Mouse (Mus musculus): ENCODE results near the gene Pimreg. TPM values are rescaled to one million over a fixed set of nuclear protein-coding genes. Genes with fewer than 3 reads are reported as not detected.
A peak's percentile ranks its signal among the peaks of the same experiment; 100 is the strongest.

Gene Pimreg
- polyA plus RNA-seq, 1 experiment = 156 TPM

- Histone ChIP-seq H3K4me3 (ENCODE audit: insufficient read depth, poor library complexity, severe bottlenecking) (peak overlapping the region; percentile 80), H3ac (ENCODE audit: control insufficient read depth, insufficient read length, low read depth) (peak overlapping the region; percentile 96), H3K27me3 (ENCODE audit: control insufficient read depth, insufficient read depth, insufficient read length) (no peaks in the 10 kb centered on the region), H3K79me2 (ENCODE audit: control insufficient read depth, insufficient read depth) (peaks cover 32% of the 10 kb centered on the region), H3K36me3 (ENCODE audit: control insufficient read depth, insufficient read depth) (peaks cover 44% of the 10 kb centered on the region), H3K79me3 (ENCODE audit: low read depth) (peaks cover 26% of the 10 kb centered on the region)
- TF ChIP-seq CEBPB (IDR thresholded peaks at IDR 0.05; ENCODE audit: low read depth) (peak; percentile 68), MAX (IDR thresholded peaks at IDR 0.05) (peak; percentile 71), USF1 (IDR thresholded peaks at IDR 0.05; ENCODE audit: low read depth) (no peak)
Measured at GRCm38 (mm10) chr11:72042631-72043030, 799 bp downstream of the Pimreg start.

- TF ChIP-seq FOSL1 (IDR thresholded peaks at IDR 0.05; ENCODE audit: insufficient read depth, low read length, poor library complexity, severe bottlenecking) = no peak
- no peak for TF ChIP-seq MYOD1 (IDR thresholded peaks at IDR 0.05; ENCODE audit: control insufficient read depth, insufficient read length, low read depth)
- TF ChIP-seq MAX (IDR thresholded peaks at IDR 0.05) = no peak
- no peak for TF ChIP-seq USF1 (IDR thresholded peaks at IDR 0.05; ENCODE audit: low read depth)
- no peak for TF ChIP-seq CTCF (IDR thresholded peaks at IDR 0.05; ENCODE audit: control insufficient read depth, insufficient read depth, insufficient read length)
- H3K36me3 ChIP-seq (ENCODE audit: control insufficient read depth, insufficient read depth) = peaks cover 44% of the 10 kb centered on the region
- H3K4me3 ChIP-seq (ENCODE audit: insufficient read depth, poor library complexity, severe bottlenecking) = no peak overlapping the region
- H3K79me2 ChIP-seq (ENCODE audit: control insufficient read depth, insufficient read depth) = peaks cover 32% of the 10 kb centered on the region
- no peak overlapping the region for H3ac ChIP-seq (ENCODE audit: control insufficient read depth, insufficient read length, low read depth)
- peaks cover 26% of the 10 kb centered on the region for H3K79me3 ChIP-seq (ENCODE audit: low read depth)
- no peaks in the 10 kb centered on the region for H3K27me3 ChIP-seq (ENCODE audit: control insufficient read depth, insufficient read depth, insufficient read length)
Measured at GRCm38 (mm10) chr11:72044231-72044630, 2.4 kb downstream of the Pimreg start.

- peaks cover 12% of the 10 kb centered on the region for H3K79me3 ChIP-seq (ENCODE audit: low read depth)
- TF ChIP-seq CEBPB (IDR thresholded peaks at IDR 0.05; ENCODE audit: low read depth) (no peak), CTCF (IDR thresholded peaks at IDR 0.05; ENCODE audit: control insufficient read depth, insufficient read depth, insufficient read length) (no peak), FOSL1 (IDR thresholded peaks at IDR 0.05; ENCODE audit: insufficient read depth, low read length, poor library complexity, severe bottlenecking) (no peak), USF1 (IDR thresholded peaks at IDR 0.05; ENCODE audit: low read depth) (no peak), MAX (IDR thresholded peaks at IDR 0.05) (no peak), MYOG (IDR thresholded peaks at IDR 0.05; ENCODE audit: control insufficient read depth, extremely low read depth, insufficient read length) (no peak), MYOD1 (IDR thresholded peaks at IDR 0.05; ENCODE audit: control insufficient read depth, insufficient read length, low read depth) (no peak)
- H3K27me3 ChIP-seq (ENCODE audit: control insufficient read depth, insufficient read depth, insufficient read length) = no peaks in the 10 kb centered on the region
- H3K4me3 ChIP-seq (ENCODE audit: insufficient read depth, poor library complexity, severe bottlenecking) = no peak overlapping the region
- H3K36me3 ChIP-seq (ENCODE audit: control insufficient read depth, insufficient read depth) = peaks cover 36% of the 10 kb centered on the region
- no peak overlapping the region for H3ac ChIP-seq (ENCODE audit: control insufficient read depth, insufficient read length, low read depth)
- H3K79me2 ChIP-seq (ENCODE audit: control insufficient read depth, insufficient read depth) = peaks cover 18% of the 10 kb centered on the region
Measured at GRCm38 (mm10) chr11:72048730-72049129, 6.9 kb downstream of the Pimreg start.

- TF ChIP-seq CEBPB (IDR thresholded peaks at IDR 0.05; ENCODE audit: low read depth) = no peak
- no peak for TF ChIP-seq MAX (IDR thresholded peaks at IDR 0.05)
- TF ChIP-seq CTCF (IDR thresholded peaks at IDR 0.05; ENCODE audit: control insufficient read depth, insufficient read depth, insufficient read length) = no peak
- no peak for TF ChIP-seq USF1 (IDR thresholded peaks at IDR 0.05; ENCODE audit: low read depth)
- TF ChIP-seq FOSL1 (IDR thresholded peaks at IDR 0.05; ENCODE audit: insufficient read depth, low read length, poor library complexity, severe bottlenecking) = no peak
- TF ChIP-seq MYOG (IDR thresholded peaks at IDR 0.05; ENCODE audit: control insufficient read depth, extremely low read depth, insufficient read length) = no peak
- no peak for TF ChIP-seq MYOD1 (IDR thresholded peaks at IDR 0.05; ENCODE audit: control insufficient read depth, insufficient read length, low read depth)
- H3K27me3 ChIP-seq (ENCODE audit: control insufficient read depth, insufficient read depth, insufficient read length) = no peaks in the 10 kb centered on the region
- peaks cover 7% of the 10 kb centered on the region for H3K79me3 ChIP-seq (ENCODE audit: low read depth)
- H3K4me3 ChIP-seq (ENCODE audit: insufficient read depth, poor library complexity, severe bottlenecking) = no peak overlapping the region
- no peak overlapping the region for H3ac ChIP-seq (ENCODE audit: control insufficient read depth, insufficient read length, low read depth)
- H3K79me2 ChIP-seq (ENCODE audit: control insufficient read depth, insufficient read depth) = peaks cover 12% of the 10 kb centered on the region
- H3K36me3 ChIP-seq (ENCODE audit: control insufficient read depth, insufficient read depth) = peaks cover 31% of the 10 kb centered on the region
Measured at GRCm38 (mm10) chr11:72049171-72049759, 7.4 kb downstream of the Pimreg start.

- Histone ChIP-seq H3K79me3 (ENCODE audit: low read depth) (peaks cover 4% of the 10 kb centered on the region), H3ac (ENCODE audit: control insufficient read depth, insufficient read length, low read depth) (no peak overlapping the region), H3K36me3 (ENCODE audit: control insufficient read depth, insufficient read depth) (peaks cover 20% of the 10 kb centered on the region), H3K4me3 (ENCODE audit: insufficient read depth, poor library complexity, severe bottlenecking) (no peak overlapping the region), H3K79me2 (ENCODE audit: control insufficient read depth, insufficient read depth) (peaks cover 2% of the 10 kb centered on the region), H3K27me3 (ENCODE audit: control insufficient read depth, insufficient read depth, insufficient read length) (no peaks in the 10 kb centered on the region)
- TF ChIP-seq MYOD1 (IDR thresholded peaks at IDR 0.05; ENCODE audit: control insufficient read depth, insufficient read length, low read depth) = no peak
- TF ChIP-seq CTCF (IDR thresholded peaks at IDR 0.05; ENCODE audit: control insufficient read depth, insufficient read depth, insufficient read length) = no peak
- TF ChIP-seq MYOG (IDR thresholded peaks at IDR 0.05; ENCODE audit: control insufficient read depth, extremely low read depth, insufficient read length) = no peak
- TF ChIP-seq CEBPB (IDR thresholded peaks at IDR 0.05; ENCODE audit: low read depth) = no peak
- no peak for TF ChIP-seq FOSL1 (IDR thresholded peaks at IDR 0.05; ENCODE audit: insufficient read depth, low read length, poor library complexity, severe bottlenecking)
- no peak for TF ChIP-seq USF1 (IDR thresholded peaks at IDR 0.05; ENCODE audit: low read depth)
- TF ChIP-seq MAX (IDR thresholded peaks at IDR 0.05) = no peak
Measured at GRCm38 (mm10) chr11:72050168-72050894, 8.5 kb downstream of the Pimreg start.
